Mouse (Mus musculus): ENCODE results near the gene Rnf113a2. TPM values are rescaled to one million over a fixed set of nuclear protein-coding genes. Genes with fewer than 3 reads are reported as not detected.

Rnf113a2 gene
- total and polyA plus RNA-seq, 3 experiments: 13.6 to 17.9 (median 16.3) TPM

DNA sequence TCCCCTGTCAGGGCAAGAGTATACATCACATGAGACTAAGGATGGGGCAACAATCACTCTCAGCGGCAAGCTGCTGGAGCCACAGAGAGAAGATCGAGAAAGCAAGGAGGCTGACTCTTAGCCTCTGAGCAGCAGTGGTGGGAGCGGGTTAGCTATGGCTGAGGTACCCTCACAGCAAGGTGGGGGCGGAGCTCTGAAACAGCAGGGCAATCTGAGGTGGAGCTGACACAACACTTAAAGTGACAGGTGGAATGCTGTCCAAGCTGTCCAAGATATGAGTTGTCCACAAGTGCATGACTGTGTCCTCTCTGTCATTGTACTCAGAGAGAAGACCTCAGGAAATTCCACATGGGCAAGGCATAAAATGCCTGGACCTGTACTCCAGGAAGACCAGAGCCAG, 34.6 kb upstream of the Rnf113a2 start:
- DNase-seq (ENCODE audit: extremely low read depth): no peak
- dilution Hi-C loops (cut with MboI; ENCODE audit: extremely low pct_ligation_motif_present, extremely low pct_unique_long_range_greater_than_20kb, low sequenced_read_pairs): no loop called here

DNA sequence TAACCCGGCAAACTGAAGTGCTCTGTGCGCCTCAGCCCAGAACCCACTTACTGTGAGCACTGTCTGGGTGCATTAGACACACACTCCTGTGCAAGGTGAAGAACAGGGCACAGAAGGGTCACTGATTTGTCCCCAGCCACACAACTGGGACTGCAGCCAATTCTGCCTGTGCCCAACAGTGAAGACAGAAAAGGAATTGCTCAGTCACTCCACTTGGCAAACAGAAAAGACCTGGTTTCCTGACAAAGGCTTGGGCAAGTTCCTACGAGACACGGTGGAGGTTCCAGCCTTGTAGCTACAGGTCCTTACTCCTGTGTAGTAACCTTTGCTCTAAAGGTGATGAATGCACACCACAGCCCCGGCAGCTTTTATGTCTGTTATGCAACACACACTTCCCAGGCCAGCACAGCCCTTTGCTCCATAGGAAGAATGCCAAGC, 32.3 kb upstream of the Rnf113a2 start:
- no peak overlapping the region for H3K27ac ChIP-seq (ENCODE audit: insufficient read depth, low read depth)
- H3K36me3 ChIP-seq (replicated peaks in 1 of 2; ENCODE audit: control insufficient read depth in 1 of 2, insufficient read depth in 1 of 2, low read length in 1 of 2): no peaks in the 10 kb centered on the region
- no peak overlapping the region for H3K4me2 ChIP-seq (ENCODE audit: insufficient read depth, low read depth, poor library complexity, severe bottlenecking)
- H3K9me3 ChIP-seq (replicated peaks; ENCODE audit: low read length): no peaks in the 10 kb centered on the region
- no peak overlapping the region for H3K9ac ChIP-seq (ENCODE audit: insufficient read depth, low read depth)
- TF ChIP-seq USF1 (IDR thresholded peaks at IDR 0.05; ENCODE audit: low read depth, low read length) (no peak), HCFC1 (IDR thresholded peaks at IDR 0.05; ENCODE audit: low read depth, low read length) (no peak), GABPA (IDR thresholded peaks at IDR 0.05; ENCODE audit: insufficient replicate concordance, low read depth, low read length) (no peak), CHD2 (IDR thresholded peaks at IDR 0.05; ENCODE audit: low read length) (no peak), SMC3 (IDR thresholded peaks at IDR 0.05; ENCODE audit: low read depth, low read length) (no peak), ZMIZ1 (IDR thresholded peaks at IDR 0.05; ENCODE audit: low read depth, low read length) (no peak), CHD1 (IDR thresholded peaks at IDR 0.05; ENCODE audit: low read depth, low read length) (no peak), POLR2A (IDR thresholded peaks at IDR 0.05; ENCODE audit: low read depth, low read length) (no peak), KAT2A (IDR thresholded peaks at IDR 0.05; ENCODE audit: insufficient replicate concordance, low read length) (no peak), MAFK (IDR thresholded peaks at IDR 0.05; ENCODE audit: insufficient replicate concordance, low read length) (no peak), TBP (conservative IDR thresholded peaks at IDR 0.05; ENCODE audit: low read depth, low read length) (no peak), MEF2A (IDR thresholded peaks at IDR 0.05; ENCODE audit: borderline replicate concordance, low read depth, low read length) (no peak), ZC3H11A (IDR thresholded peaks at IDR 0.05; ENCODE audit: low read depth, low read length) (no peak)
- no peak overlapping the region for H3K4me3 ChIP-seq (replicated peaks in 1 of 3; ENCODE audit: low read depth in 2 of 3, low read length in 2 of 3, poor library complexity in 1 of 3)
- peaks cover 11 to 21% of the 10 kb centered on the region in 2 experiments for H3K4me1 ChIP-seq (ENCODE audit: control insufficient read depth in 1 of 2, insufficient read depth in 2 of 2)
- no peaks in the 10 kb centered on the region for H3K27me3 ChIP-seq (replicated peaks)
- DNase-seq (ENCODE audit: extremely low read depth): no peak
- H3K79me2 ChIP-seq (replicated peaks; ENCODE audit: control insufficient read depth, extremely low read depth, insufficient read depth, poor library complexity, severe bottlenecking): no peaks in the 10 kb centered on the region
- dilution Hi-C loops (cut with MboI; ENCODE audit: extremely low pct_ligation_motif_present, extremely low pct_unique_long_range_greater_than_20kb, low sequenced_read_pairs) (no loop called here), in situ Hi-C loops (cut with MboI; ENCODE audit: low pct_ligation_motif_present, low pct_unique_long_range_greater_than_20kb, low sequenced_read_pairs) (no loop called here)

More for the DNA sequence above, 34.6 kb upstream of the Rnf113a2 start:
- H3K9me3 ChIP-seq (replicated peaks; ENCODE audit: low read length): no peaks in the 10 kb centered on the region
- H3K4me3 ChIP-seq (replicated peaks in 1 of 3; ENCODE audit: low read depth in 2 of 3, low read length in 2 of 3, poor library complexity in 1 of 3): no peak overlapping the region
- TF ChIP-seq MYC (IDR thresholded peaks at IDR 0.05; ENCODE audit: low read depth, low read length) (no peak), RCOR1 (conservative IDR thresholded peaks at IDR 0.05; ENCODE audit: low read depth, low read length) (no peak), SMC3 (IDR thresholded peaks at IDR 0.05; ENCODE audit: low read depth, low read length) (no peak), MEF2A (IDR thresholded peaks at IDR 0.05; ENCODE audit: borderline replicate concordance, low read depth, low read length) (no peak), TBP (conservative IDR thresholded peaks at IDR 0.05; ENCODE audit: low read depth, low read length) (no peak), UBTF (IDR thresholded peaks at IDR 0.05; ENCODE audit: low read depth, low read length) (no peak), JUN (IDR thresholded peaks at IDR 0.05; ENCODE audit: insufficient read depth, low read depth, low read length) (no peak), JUND (conservative IDR thresholded peaks at IDR 0.05; ENCODE audit: low read depth, low read length) (no peak), CHD1 (IDR thresholded peaks at IDR 0.05; ENCODE audit: low read depth, low read length) (no peak), MAX (IDR thresholded peaks at IDR 0.05; ENCODE audit: low read length) (no peak), CTCF (conservative IDR thresholded peaks at IDR 0.05 in 1 of 2, IDR thresholded peaks at IDR 0.05 in 1 of 2; ENCODE audit: low read depth in 2 of 2, low read length in 2 of 2) (no peak), IRF4 (IDR thresholded peaks at IDR 0.05; ENCODE audit: low read depth, low read length) (no peak), ZNF384 (IDR thresholded peaks at IDR 0.05; ENCODE audit: low read depth, low read length) (no peak), CHD2 (IDR thresholded peaks at IDR 0.05; ENCODE audit: low read length) (no peak), TCF12 (IDR thresholded peaks at IDR 0.05; ENCODE audit: low read depth, low read length) (no peak), RAD21 (IDR thresholded peaks at IDR 0.05; ENCODE audit: low read depth, low read length) (no peak), ZC3H11A (IDR thresholded peaks at IDR 0.05; ENCODE audit: low read depth, low read length) (no peak), NELFE (IDR thresholded peaks at IDR 0.05; ENCODE audit: low read depth, low read length) (no peak), KAT2A (IDR thresholded peaks at IDR 0.05; ENCODE audit: insufficient replicate concordance, low read length) (no peak), NRF1 (IDR thresholded peaks at IDR 0.05; ENCODE audit: low read depth, low read length) (no peak)
- 0 out of 4 replicates have a peak, but pooled peaks cover 0 to 5% of the 10 kb centered on the region in 2 experiments for H3K4me1 ChIP-seq (ENCODE audit: control insufficient read depth in 1 of 2, insufficient read depth in 2 of 2)
- no peak overlapping the region for H3K27ac ChIP-seq (ENCODE audit: insufficient read depth, low read depth)
- H3K79me2 ChIP-seq (replicated peaks; ENCODE audit: control insufficient read depth, extremely low read depth, insufficient read depth, poor library complexity, severe bottlenecking): no peaks in the 10 kb centered on the region
- peaks cover 0 to 8% of the 10 kb centered on the region in 2 experiments for H3K36me3 ChIP-seq (replicated peaks in 1 of 2; ENCODE audit: control insufficient read depth in 1 of 2, insufficient read depth in 1 of 2, low read length in 1 of 2)
- H3K4me2 ChIP-seq (ENCODE audit: insufficient read depth, low read depth, poor library complexity, severe bottlenecking): no peak overlapping the region
- H3K27me3 ChIP-seq (replicated peaks): no peaks in the 10 kb centered on the region
- H3K9ac ChIP-seq (ENCODE audit: insufficient read depth, low read depth): no peak overlapping the region
- in situ Hi-C loops (cut with MboI; ENCODE audit: low pct_ligation_motif_present, low pct_unique_long_range_greater_than_20kb, low sequenced_read_pairs): no loop called here
